Mouse (Mus musculus) hindbrain, embryonic 14.5 days (tissue): ENCODE results near the gene Ptges. TPM values are rescaled to one million over a fixed set of nuclear protein-coding genes. Genes with fewer than 3 reads are reported as not detected.
A peak's percentile ranks its signal among the peaks of the same experiment; 100 is the strongest.

Experiments
- ATAC-seq: fragments of 200-750 bp; cut with Nextera tagmentation; 2 replicates; pipeline ENCODE4 v1.8.0; 2017; ENCODE audit warnings: moderate number of reproducible peaks, mild to moderate bottlenecking, moderate TSS enrichment, moderate library complexity; ENCODE audit not compliant: low FRiP score
- DNase-seq: peaks from one replicate; pipeline ENCODE4 v3.0.0-alpha.2; 2015; ENCODE audit warnings: low spot score
- H3K27ac ChIP-seq: fragments of 300-500 bp; sonication (generic); 2 replicates; pipeline ENCODE4 v1.5.1; 2014; ENCODE audit warnings: mild to moderate bottlenecking, moderate library complexity
- H3K27me3 ChIP-seq: fragments of 300-500 bp; sonication (generic); 2 replicates; pipeline ENCODE4 v1.6.1; 2014; ENCODE audit warnings: mild to moderate bottlenecking, low read length, mixed read lengths; ENCODE audit not compliant: control insufficient read depth, insufficient read depth
- H3K36me3 ChIP-seq: fragments of 300-500 bp; sonication (generic); replicated peaks from 2 replicates; pipeline ENCODE4 v1.6.1; 2014; ENCODE audit not compliant: control insufficient read depth, insufficient read depth
- H3K4me1 ChIP-seq: fragments of 300-500 bp; sonication (generic); replicated peaks from 2 replicates; pipeline ENCODE4 v1.6.1; 2014; ENCODE audit warnings: antibody characterized with exemption, low read length, mixed read lengths; ENCODE audit not compliant: control insufficient read depth, insufficient read depth
- H3K4me2 ChIP-seq: fragments of 300-500 bp; sonication (generic); replicated peaks from 2 replicates; pipeline ENCODE4 v1.6.1; 2014; ENCODE audit warnings: mild to moderate bottlenecking, moderate library complexity
- H3K4me3 ChIP-seq: fragments of 300-500 bp; sonication (generic); replicated peaks from 2 replicates; pipeline ENCODE4 v1.5.1; 2014; ENCODE audit warnings: mild to moderate bottlenecking, low read length
- H3K9ac ChIP-seq: fragments of 300-500 bp; sonication (generic); 2 replicates; pipeline ENCODE4 v1.6.1; 2014
- H3K9me3 ChIP-seq: fragments of 300-500 bp; sonication (generic); 2 replicates; pipeline ENCODE4 v1.6.1; 2016; ENCODE audit warnings: low read length; ENCODE audit not compliant: control insufficient read depth
- WGBS: fragments of 180-500 bp; shearing (Covaris S2); extraction: QIAGEN DNeasy Blood & Tissue Kit; methylation state at CpG from one replicate; pipeline ENCODE4 v1.1.7; 2014; 5-methylcytosine and 5-hydroxymethylcytosine counted together
- polyA plus RNA-seq: library from polyadenylated mRNA; unstranded; fragments of >200 nt; fragmentation: Nextera tagmentation; extraction: Ambion mirVana; gene quantifications from 2 replicates; pipeline ENCODE4 v1.2.1, GENCODE M21; 2014

The Ptges gene
- polyA plus RNA-seq, 1 experiment from 2014 or later = 3.7 TPM

DNA sequence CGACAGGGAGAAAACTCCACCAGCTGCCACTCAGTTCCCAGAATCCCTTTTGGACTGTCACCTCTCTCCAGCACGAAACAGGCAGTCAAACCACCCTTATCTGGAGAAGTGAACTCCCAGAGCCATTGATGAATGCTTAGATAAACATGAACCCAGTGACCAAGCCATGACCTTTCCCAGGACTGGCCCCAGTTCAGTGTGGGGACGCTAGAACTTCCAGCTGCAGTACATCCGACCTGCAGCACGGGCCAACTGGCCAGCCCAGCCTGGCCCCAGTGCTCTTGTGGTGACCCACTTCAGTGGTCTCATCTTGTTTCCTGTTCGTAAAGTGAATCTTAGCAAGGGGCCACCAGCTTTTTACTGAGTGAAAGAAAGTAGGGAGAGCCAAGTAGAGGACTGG is 36.3 kb downstream of the Ptges start:
- Histone ChIP-seq H3K9me3 (no peaks in the 10 kb centered on the region), H3K27me3 (no peaks in the 10 kb centered on the region), H3K9ac (no peak overlapping the region), H3K4me2 (no peak overlapping the region), H3K4me1 (no peaks in the 10 kb centered on the region), H3K4me3 (no peak overlapping the region), H3K27ac (no peak overlapping the region), H3K36me3 (no peaks in the 10 kb centered on the region)
- ATAC-seq (no peak), DNase-seq (no peak)
- 38% methylated on average over 6 of the region's 6 CpGs for WGBS

DNA sequence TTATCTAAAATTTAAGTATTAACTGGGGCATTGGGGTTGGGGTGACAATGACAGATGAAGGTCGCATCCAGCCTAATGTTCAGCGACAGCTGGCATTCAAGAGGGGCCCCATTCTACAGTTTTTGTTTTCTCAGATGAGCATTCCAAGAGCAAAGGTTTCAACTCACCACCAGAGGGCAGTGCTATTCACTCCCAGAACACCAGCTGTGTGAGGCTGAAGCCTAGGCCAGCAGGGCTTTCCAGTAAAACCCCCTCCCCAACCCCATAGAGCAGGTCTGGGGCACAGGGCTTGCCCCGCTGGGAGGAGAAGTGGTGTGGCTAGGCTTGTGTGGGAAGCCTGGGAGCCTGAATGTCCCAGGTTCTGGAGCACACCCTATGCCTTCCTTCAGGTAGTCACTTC is 38.7 kb downstream of the Ptges start:
- no peak overlapping the region for H3K4me2 ChIP-seq
- no peak overlapping the region for H3K27ac ChIP-seq
- no peaks in the 10 kb centered on the region for H3K9me3 ChIP-seq
- no peak overlapping the region for H3K9ac ChIP-seq
- ATAC-seq (no peak), DNase-seq (peak; percentile 66)
- no peaks in the 10 kb centered on the region for H3K27me3 ChIP-seq
- no peaks in the 10 kb centered on the region for H3K4me1 ChIP-seq
- no peaks in the 10 kb centered on the region for H3K36me3 ChIP-seq
- WGBS = 11% methylated on average over 3 of the region's 3 CpGs
- no peak overlapping the region for H3K4me3 ChIP-seq

DNA sequence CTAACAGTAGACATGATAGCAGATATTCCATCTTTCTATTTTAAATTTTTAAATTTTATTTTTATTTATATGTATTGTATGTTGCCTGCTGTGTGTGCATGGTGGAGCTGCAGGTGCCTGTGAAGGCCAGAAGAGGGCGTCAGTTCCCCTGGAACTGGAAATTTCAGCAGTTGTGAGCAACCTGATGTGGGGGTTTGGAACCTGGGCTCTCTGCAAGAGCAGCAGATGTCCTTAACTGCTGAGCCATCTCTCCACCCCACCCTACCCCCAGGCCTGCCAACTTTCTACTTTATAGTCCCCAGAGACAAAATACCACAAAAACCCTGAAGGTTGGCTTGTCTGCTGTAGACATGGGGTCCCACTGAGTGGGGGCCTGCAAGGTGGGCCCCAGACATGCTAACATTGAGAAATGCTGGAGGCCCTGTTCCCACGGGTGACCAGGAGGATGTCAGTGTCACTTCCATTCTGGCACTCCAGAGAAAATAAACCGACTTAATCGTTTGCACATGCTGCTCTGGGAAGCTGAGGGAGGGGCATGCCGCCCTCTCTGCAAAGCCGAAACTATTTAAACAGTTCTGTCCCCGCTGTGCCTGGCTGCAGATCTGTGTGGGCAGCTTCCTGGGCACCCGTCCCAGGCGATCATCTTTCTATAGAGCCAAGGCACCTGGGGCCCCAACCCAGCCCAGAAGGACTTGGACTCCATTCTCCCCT is 44.1 kb downstream of the Ptges start:
- H3K36me3 ChIP-seq = no peaks in the 10 kb centered on the region
- ATAC-seq (no peak), DNase-seq (no peak)
- WGBS = 48% methylated on average over 9 of the region's 9 CpGs
- no peak overlapping the region for H3K9ac ChIP-seq
- no peak overlapping the region for H3K4me3 ChIP-seq
- no peak overlapping the region for H3K27ac ChIP-seq
- no peaks in the 10 kb centered on the region for H3K9me3 ChIP-seq
- H3K4me2 ChIP-seq = no peak overlapping the region
- no peaks in the 10 kb centered on the region for H3K4me1 ChIP-seq
- H3K27me3 ChIP-seq = no peaks in the 10 kb centered on the region

DNA sequence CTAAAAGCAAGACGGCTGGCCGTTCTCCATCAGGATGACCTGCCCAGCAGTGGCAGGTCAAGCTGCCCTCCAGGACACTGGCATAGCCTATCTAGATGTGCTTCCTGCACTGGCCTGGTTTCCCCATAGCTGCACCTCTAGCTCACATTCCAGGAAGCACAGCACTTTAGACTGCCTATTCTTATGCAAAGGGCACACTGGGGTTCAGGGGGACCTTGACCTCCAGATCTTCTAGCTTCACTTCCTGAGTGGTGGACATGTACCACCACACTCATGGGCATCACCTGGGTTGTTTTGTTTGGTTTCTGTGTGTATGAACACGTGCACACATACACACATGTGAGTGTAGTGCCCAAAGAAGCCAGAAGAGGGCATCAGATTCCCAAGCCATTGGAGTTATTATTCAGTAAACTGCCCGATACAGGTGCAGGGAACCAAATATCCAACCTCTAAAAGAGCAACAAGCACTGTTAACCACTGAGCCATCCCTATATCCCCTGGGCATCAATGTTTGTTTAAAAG is 44.8 kb downstream of the Ptges start:
- no peak for DNase-seq
- no peak for ATAC-seq
- Histone ChIP-seq H3K4me2 (no peak overlapping the region), H3K36me3 (no peaks in the 10 kb centered on the region), H3K27ac (no peak overlapping the region), H3K4me1 (no peaks in the 10 kb centered on the region), H3K9me3 (no peaks in the 10 kb centered on the region), H3K9ac (no peak overlapping the region), H3K4me3 (no peak overlapping the region), H3K27me3 (no peaks in the 10 kb centered on the region)
- 96% methylated on average over 4 of the region's 4 CpGs for WGBS

DNA sequence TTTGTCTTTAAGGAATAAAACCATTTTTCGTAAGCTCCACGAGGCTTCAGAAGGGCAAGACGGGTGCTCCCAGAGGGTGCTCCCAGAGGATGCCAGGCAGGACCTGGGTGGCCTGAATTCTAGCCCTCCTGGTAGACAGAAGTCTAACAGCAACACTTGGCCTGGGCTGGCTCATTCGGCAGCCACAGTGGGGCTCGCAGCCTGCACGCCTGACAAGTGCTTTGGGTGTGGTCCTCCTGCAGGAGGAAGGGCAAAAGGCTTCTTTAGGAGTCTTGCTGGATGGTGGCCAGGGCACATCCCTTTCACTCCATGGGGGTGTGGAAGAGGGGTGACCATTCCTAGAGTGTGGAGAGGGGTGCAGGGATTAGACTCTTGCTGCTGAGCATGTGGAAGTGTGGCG is 48.4 kb downstream of the Ptges start:
- WGBS = 87% methylated on average over 7 of the region's 7 CpGs

DNA sequence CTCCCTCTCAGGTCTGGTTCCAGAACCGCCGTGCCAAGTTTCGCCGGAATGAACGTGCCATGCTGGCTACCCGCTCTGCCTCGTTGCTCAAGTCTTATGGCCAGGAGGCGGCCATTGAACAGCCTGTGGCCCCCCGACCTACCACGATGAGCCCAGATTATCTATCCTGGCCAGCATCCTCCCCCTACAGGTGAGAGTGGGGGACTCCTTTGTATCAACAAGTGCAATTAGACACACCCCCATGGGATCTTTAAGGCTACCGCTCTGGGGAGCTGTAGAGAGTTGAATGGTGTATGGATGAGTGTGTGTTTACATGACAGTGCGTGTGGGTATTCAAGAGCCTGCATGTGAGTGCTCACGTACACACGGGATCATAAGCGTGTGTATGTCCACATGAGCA is 50.2 kb downstream of the Ptges start:
- WGBS = 93% methylated on average over 15 of the region's 15 CpGs
- Histone ChIP-seq H3K9me3 (no peaks in the 10 kb centered on the region), H3K4me2 (no peak overlapping the region), H3K4me1 (0 out of 2 replicates have a peak, but pooled peaks cover under 1% of the 10 kb centered on the region), H3K36me3 (no peaks in the 10 kb centered on the region), H3K27ac (no peak overlapping the region), H3K27me3 (no peaks in the 10 kb centered on the region), H3K4me3 (no peak overlapping the region), H3K9ac (no peak overlapping the region)
- DNase-seq (no peak), ATAC-seq (no peak)

More for the DNA sequence above, 48.4 kb downstream of the Ptges start:
- no peak overlapping the region for H3K4me3 ChIP-seq
- no peaks in the 10 kb centered on the region for H3K4me1 ChIP-seq
- H3K9me3 ChIP-seq = no peaks in the 10 kb centered on the region
- ATAC-seq = no peak
- no peak overlapping the region for H3K9ac ChIP-seq
- H3K36me3 ChIP-seq = no peaks in the 10 kb centered on the region
- no peak for DNase-seq
- H3K27ac ChIP-seq = no peak overlapping the region
- no peak overlapping the region for H3K4me2 ChIP-seq
- no peaks in the 10 kb centered on the region for H3K27me3 ChIP-seq

DNA sequence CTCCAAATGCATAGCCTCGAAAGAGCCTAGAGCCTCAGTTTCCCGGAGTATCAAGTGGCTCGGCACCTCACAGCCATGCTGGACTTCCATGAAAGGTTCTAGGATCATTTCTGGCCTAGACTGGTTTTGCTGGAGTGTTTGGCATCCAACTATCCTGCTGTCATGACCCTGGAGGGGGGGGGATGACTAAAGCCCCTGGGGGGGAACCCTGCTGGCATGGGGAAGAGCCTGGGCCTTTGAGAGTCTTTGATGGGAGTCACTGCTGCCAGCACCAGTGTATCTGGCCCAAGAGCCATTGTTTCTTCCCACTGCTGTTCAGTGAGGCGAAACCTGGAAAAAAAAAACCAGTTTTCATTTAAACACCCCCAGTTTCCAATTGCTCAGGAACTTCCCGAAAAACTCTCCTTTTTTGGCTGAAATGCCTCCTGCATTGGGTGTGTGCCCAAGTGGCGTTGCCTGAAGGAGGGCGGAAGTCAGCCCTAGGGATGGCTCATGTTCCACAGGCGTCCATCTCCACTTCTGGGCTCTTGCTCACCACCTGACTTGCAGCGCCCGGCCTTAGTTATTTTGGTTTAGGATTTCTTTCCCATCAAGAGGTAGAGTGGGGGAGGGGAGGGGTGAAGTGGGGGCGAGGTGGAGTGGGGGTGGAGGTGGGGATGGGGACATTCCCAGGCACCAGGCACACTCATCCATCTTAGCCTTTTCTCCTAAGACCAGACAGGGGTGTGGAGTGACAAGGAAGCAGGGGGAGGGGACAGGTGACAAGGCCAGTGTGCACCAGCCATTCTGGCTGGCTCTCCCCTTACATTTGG is 53.8 kb downstream of the Ptges start:
- no peaks in the 10 kb centered on the region for H3K36me3 ChIP-seq
- H3K9ac ChIP-seq = no peak overlapping the region
- H3K27me3 ChIP-seq = no peaks in the 10 kb centered on the region
- H3K4me1 ChIP-seq = 0 out of 2 replicates have a peak, but pooled peaks cover 4% of the 10 kb centered on the region
- 51% methylated on average over 11 of the region's 11 CpGs for WGBS
- H3K4me3 ChIP-seq = no peak overlapping the region
- no peak overlapping the region for H3K27ac ChIP-seq
- no peak for DNase-seq
- H3K4me2 ChIP-seq = no peak overlapping the region
- H3K9me3 ChIP-seq = no peaks in the 10 kb centered on the region
- ATAC-seq = no peak

DNA sequence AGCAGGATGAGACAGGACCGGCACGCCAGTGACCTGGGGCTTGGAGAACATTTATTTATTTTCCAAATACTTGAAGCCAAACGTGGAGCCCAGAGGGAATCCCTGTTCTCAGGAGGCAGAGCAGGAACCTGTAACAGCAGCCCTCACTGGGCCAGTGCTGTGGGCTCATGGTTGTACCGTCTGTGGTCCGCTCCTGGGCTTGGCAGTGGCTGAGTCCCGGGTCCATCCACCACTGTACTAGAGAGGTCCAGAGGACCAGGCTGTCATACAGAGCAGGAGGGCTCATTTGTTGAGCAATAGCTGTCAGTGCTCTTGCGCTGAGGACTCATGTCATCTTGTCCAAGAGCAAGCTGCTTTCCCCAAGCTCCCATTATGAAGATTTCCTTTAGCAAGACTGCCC is 54.6 kb downstream of the Ptges start:
- Histone ChIP-seq H3K9me3 (no peaks in the 10 kb centered on the region), H3K27ac (no peak overlapping the region), H3K4me1 (0 out of 2 replicates have a peak, but pooled peaks cover 4% of the 10 kb centered on the region), H3K4me3 (no peak overlapping the region), H3K36me3 (no peaks in the 10 kb centered on the region), H3K9ac (no peak overlapping the region), H3K4me2 (no peak overlapping the region), H3K27me3 (no peaks in the 10 kb centered on the region)
- ATAC-seq (no peak), DNase-seq (no peak)
- WGBS = 75% methylated on average over 7 of the region's 7 CpGs

DNA sequence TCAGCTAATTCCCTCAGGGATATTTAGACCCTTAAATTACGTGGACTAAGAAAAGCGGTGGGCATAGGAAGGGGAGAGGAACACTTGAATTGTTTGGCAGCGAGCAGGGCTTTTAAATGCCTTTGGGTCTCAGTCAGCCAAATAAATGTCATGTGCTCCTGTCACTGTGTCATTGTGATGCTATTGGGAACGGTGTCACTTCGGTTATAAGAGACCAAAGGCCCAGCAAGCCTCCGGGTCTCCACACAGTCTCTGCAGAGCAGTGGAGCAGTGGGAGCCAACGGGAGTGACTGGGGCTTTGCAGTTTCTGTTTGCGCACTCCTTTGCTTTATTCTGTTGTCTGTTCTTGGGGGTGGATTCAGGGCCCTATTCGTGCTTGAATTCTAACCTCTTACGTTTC is 55.2 kb downstream of the Ptges start:
- H3K36me3 ChIP-seq = no peaks in the 10 kb centered on the region
- no peak for ATAC-seq
- H3K27ac ChIP-seq = no peak overlapping the region
- no peaks in the 10 kb centered on the region for H3K9me3 ChIP-seq
- no peak overlapping the region for H3K9ac ChIP-seq
- no peak for DNase-seq
- H3K4me3 ChIP-seq = no peak overlapping the region
- H3K4me1 ChIP-seq = 0 out of 2 replicates have a peak, but pooled peaks cover 4% of the 10 kb centered on the region
- H3K27me3 ChIP-seq = no peaks in the 10 kb centered on the region
- WGBS = 24% methylated on average over 10 of the region's 10 CpGs
- no peak overlapping the region for H3K4me2 ChIP-seq
